Mouse (Mus musculus) embryonic facial prominence, embryonic 10.5 days (tissue): ENCODE results near the gene Atf3. TPM values are rescaled to one million over a fixed set of nuclear protein-coding genes. Genes with fewer than 3 reads are reported as not detected.
A peak's percentile ranks its signal among the peaks of the same experiment; 100 is the strongest.

ENCODE experiments used
- DNase-seq: peaks from one replicate; pipeline ENCODE4 v3.0.0-alpha.2; 2017; ENCODE audit warnings: low spot score
- H3K27ac ChIP-seq: fragments of 300-500 bp; sonication (generic); replicated peaks from 2 replicates; pipeline ENCODE4 v1.5.1; 2016; ENCODE audit warnings: mild to moderate bottlenecking
- H3K27me3 ChIP-seq: fragments of 300-500 bp; sonication (generic); replicated peaks from 2 replicates; pipeline ENCODE4 v1.6.1; 2016; ENCODE audit warnings: low read depth, mild to moderate bottlenecking; ENCODE audit not compliant: poor library complexity, severe bottlenecking
- H3K36me3 ChIP-seq: fragments of 300-500 bp; sonication (generic); replicated peaks from 2 replicates; pipeline ENCODE4 v1.6.1; 2016; ENCODE audit warnings: mild to moderate bottlenecking, moderate library complexity
- H3K4me1 ChIP-seq: fragments of 300-500 bp; sonication (generic); 2 replicates; pipeline ENCODE4 v1.6.1; 2016
- H3K4me3 ChIP-seq: fragments of 300-500 bp; sonication (generic); 2 replicates; pipeline ENCODE4 v1.5.1; 2016; ENCODE audit warnings: mild to moderate bottlenecking, moderate library complexity
- H3K9me3 ChIP-seq: fragments of 300-500 bp; sonication (generic); 2 replicates; pipeline ENCODE4 v1.6.1; 2016; ENCODE audit warnings: mild to moderate bottlenecking
- WGBS: fragments of 180-500 bp; shearing (Covaris S2); methylation state at CpG from one replicate; pipeline ENCODE4 v1.1.7; 2016; 5-methylcytosine and 5-hydroxymethylcytosine counted together
- polyA plus RNA-seq: library from polyadenylated mRNA; unstranded; fragments of >200 nt; fragmentation: Nextera tagmentation; extraction: Ambion mirVana; gene quantifications from 2 replicates; pipeline ENCODE4 v1.2.1, GENCODE M21; 2016

Atf3 gene
- polyA plus RNA-seq, 1 experiment from 2014 or later: 1.5 TPM

DNA sequence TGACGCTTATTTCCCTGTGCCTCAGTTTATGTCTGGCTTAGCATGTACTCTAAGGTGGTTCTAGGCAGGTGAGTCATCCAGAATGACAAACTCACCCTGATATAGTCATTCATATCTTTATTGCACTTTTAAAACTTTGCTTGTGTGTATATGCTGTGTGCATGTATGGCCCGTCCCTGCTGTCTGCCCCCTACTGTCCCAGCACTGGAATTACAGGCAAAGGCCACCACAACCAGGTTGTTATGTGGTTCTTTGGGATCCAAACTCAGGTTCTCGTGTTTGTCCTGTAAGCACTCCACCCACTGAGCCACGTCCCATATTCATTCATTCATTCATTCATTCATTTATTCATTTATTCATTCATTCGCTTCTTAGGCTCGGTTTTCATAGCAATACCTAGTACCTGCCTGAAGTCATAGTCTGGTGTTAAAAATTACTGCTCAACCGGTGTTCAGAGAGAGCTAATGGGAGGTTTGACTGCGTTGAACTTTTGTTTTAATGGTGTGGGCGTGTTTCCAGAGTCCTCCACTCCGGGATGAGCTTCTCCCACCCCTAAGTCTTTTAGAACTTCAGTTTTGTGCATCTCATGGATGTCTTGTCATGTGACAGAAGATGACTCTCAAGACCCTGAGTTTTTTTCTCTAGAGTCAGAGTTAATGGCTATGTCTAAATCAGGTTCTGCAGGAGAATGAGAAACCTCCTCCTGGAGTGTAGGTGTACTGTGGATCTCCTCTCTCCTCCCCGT lies 15.5 kb downstream of the Atf3 start:
- Histone ChIP-seq H3K4me1 (no peaks in the 10 kb centered on the region), H3K27me3 (no peaks in the 10 kb centered on the region), H3K27ac (no peak overlapping the region), H3K36me3 (no peaks in the 10 kb centered on the region), H3K9me3 (no peaks in the 10 kb centered on the region), H3K4me3 (no peak overlapping the region)
- DNase-seq: no peak
- WGBS: 83% methylated on average over 11 of the region's 11 CpGs

DNA sequence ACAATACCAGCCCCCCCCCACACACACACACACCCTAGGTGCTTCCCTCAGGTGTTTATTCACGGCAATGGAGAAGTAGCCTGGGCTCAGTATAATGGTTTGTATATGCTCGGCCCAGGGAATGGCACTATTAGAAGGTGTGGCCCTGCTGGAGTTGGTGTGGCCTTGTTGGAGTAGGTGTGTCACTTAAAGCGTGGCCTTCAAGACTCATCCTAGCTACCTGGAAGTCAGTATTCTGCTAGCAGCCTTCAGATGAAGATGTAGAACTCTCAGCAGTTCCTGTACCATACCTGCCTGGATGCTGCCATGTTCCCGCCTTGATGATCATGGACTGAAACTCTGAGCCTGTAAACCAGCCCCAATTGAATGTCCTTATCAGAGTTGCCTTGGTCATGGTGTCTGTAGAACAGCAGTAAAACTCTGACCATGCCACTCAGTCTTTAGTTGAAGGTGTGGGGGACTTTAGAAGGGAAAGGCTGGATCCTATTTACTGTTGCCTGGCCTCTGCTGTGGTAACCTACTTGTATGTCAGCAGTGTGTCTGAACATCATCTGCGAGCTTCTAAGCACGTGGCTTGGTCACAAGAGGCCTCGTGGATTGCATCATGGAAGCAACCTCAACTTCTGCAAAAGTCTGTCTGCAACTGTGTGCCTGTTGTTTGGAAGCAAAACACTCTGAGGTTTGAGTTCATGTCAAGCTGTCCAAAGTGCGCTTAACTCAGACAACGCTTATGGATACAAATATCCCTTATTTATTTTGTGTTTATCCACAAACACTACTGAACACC lies 16.8 kb downstream of the Atf3 start:
- 86% methylated on average over 9 of the region's 9 CpGs for WGBS
- H3K9me3 ChIP-seq: no peaks in the 10 kb centered on the region
- no peak for DNase-seq

DNA sequence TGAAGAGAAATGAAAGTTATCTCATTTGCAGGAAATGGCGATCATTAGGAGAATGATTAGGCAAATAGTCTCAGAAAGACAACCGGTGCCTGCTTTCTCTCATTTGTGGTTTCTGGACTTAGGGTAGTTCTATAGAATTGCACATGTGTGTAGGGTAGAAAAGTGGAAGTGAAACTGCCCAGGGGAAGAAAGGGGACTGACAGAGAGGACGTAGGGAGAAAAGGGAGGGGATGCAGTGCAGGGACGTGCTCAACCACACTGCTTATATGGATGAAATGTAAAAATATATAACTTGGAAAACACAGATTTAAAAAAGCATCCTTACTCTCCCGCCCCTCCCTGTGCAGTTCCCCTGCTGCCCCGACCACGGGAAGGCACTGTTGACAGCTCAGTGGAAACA lies 19.9 kb downstream of the Atf3 start:
- WGBS: 77% methylated on average over 7 of the region's 7 CpGs
- H3K36me3 ChIP-seq: no peaks in the 10 kb centered on the region

More for the DNA sequence above, 16.8 kb downstream of the Atf3 start:
- Histone ChIP-seq H3K27ac (no peak overlapping the region), H3K36me3 (no peaks in the 10 kb centered on the region), H3K4me3 (no peak overlapping the region), H3K4me1 (no peaks in the 10 kb centered on the region), H3K27me3 (no peaks in the 10 kb centered on the region)

DNA sequence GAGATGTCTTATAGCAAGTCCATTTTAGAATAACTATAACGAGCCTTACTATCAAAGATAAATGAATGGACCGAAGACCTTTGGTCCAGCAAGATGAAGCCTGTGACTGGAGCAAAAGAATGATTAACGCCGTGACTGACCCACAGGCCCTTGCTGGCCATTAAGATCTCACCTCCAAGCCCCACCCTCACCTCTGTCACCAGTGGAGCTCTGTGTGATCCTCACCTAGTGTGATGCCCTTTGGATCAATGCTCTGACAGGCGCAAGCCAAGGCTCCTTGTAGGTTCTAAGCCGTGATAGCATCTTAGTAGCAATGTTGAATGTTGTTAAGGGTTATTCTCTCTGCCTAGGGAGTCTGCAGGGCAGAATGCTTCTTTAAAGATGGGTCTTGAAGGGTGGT lies 21.8 kb downstream of the Atf3 start:
- DNase-seq: no peak
- Histone ChIP-seq H3K9me3 (no peaks in the 10 kb centered on the region), H3K27me3 (peaks cover 11% of the 10 kb centered on the region), H3K27ac (no peak overlapping the region), H3K4me1 (no peaks in the 10 kb centered on the region), H3K4me3 (no peak overlapping the region), H3K36me3 (no peaks in the 10 kb centered on the region)
- 92% methylated on average over 6 of the region's 6 CpGs for WGBS

More for the DNA sequence above, 19.9 kb downstream of the Atf3 start:
- Histone ChIP-seq H3K27me3 (no peaks in the 10 kb centered on the region), H3K9me3 (no peaks in the 10 kb centered on the region), H3K27ac (no peak overlapping the region), H3K4me3 (no peak overlapping the region), H3K4me1 (no peaks in the 10 kb centered on the region)
- DNase-seq: no peak

DNA sequence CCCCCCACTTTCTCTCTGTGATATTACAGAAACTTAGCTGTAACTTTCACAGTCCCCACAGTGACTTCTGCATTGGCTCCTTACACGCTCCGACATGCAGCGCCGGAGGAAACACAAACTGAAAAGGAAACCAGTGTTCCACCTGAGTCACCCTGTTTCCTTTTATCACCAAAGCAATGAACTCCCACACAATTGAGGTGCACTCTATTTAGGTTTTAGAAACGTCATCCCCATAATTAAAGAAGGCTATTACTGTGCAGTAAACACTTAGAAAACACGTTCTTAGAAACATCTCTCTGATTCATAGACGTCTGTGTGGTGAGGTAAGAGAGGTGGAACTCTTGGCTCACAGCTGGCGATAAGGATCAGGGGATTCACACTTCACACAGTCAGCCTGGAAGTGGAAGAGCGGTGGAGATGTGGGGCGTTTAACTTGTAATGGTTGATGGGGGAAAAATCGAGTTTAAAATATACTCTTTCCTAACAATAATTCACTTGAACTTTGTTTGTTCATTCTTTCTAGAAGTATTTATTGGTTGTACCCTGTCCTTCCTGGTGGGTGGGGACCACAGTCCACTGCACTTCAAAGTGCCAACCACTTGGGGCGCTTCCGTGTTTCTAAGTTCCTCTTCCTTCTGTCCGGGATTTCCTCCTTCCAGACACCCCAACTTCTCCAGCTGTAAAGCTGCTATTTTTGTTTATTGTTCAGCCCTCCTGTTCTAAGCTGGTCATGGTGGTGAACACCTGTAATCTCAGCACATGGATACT lies 24.0 kb downstream of the Atf3 start:
- WGBS: 56% methylated on average over 14 of the region's 14 CpGs
- Histone ChIP-seq H3K36me3 (no peaks in the 10 kb centered on the region), H3K4me3 (no peak overlapping the region), H3K9me3 (no peaks in the 10 kb centered on the region), H3K27ac (no peak overlapping the region), H3K27me3 (peaks cover 25% of the 10 kb centered on the region), H3K4me1 (no peaks in the 10 kb centered on the region)
- no peak for DNase-seq

DNA sequence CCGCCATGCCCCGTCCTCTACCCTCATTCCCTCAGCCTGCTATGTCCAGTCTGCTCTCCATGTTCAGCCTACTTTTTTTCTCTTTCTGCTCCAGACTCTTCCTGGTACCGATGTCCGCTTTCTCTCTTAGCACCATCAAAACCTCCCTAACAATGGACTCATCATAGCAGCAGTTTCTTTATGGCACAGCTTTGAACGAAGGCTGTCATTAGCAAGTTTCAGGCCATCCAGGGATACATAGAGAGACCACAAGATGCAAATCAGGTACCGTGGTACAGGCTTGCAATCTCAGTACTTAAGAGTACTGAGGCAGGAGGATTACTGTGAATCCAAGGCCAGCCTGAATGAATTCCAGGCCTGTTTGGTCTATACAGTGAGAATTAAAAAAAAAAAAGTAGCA lies 25.1 kb downstream of the Atf3 start:
- Histone ChIP-seq H3K4me1 (no peaks in the 10 kb centered on the region), H3K27ac (no peak overlapping the region), H3K4me3 (no peak overlapping the region), H3K9me3 (no peaks in the 10 kb centered on the region), H3K36me3 (no peaks in the 10 kb centered on the region), H3K27me3 (peaks cover 36% of the 10 kb centered on the region)
- 81% methylated on average over 6 of the region's 6 CpGs for WGBS
- no peak for DNase-seq

DNA sequence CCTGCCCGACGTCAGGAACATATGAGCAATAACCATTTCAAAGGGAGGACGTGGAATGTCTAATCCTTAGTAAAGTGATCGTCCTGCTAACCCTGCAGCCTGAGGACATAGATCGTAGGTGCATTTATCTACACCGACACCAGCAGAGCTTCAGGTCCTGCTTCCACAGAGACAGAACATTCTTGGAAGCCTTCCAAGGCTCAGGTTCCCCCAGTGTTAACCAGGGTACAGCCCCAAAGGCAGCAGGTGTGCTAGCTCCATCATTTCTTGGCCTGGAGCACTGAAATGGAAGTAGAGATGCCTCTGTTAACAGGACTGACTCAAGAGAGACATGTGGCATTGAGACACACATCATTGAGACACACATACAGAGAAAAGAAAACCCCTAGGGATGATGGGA lies 25.6 kb downstream of the Atf3 start:
- no peaks in the 10 kb centered on the region for H3K4me1 ChIP-seq
- no peak overlapping the region for H3K4me3 ChIP-seq
- DNase-seq: no peak
- H3K27me3 ChIP-seq: peaks cover 42% of the 10 kb centered on the region
- H3K9me3 ChIP-seq: no peaks in the 10 kb centered on the region
- WGBS: 73% methylated on average over 6 of the region's 6 CpGs
- H3K36me3 ChIP-seq: no peaks in the 10 kb centered on the region
- H3K27ac ChIP-seq: no peak overlapping the region

DNA sequence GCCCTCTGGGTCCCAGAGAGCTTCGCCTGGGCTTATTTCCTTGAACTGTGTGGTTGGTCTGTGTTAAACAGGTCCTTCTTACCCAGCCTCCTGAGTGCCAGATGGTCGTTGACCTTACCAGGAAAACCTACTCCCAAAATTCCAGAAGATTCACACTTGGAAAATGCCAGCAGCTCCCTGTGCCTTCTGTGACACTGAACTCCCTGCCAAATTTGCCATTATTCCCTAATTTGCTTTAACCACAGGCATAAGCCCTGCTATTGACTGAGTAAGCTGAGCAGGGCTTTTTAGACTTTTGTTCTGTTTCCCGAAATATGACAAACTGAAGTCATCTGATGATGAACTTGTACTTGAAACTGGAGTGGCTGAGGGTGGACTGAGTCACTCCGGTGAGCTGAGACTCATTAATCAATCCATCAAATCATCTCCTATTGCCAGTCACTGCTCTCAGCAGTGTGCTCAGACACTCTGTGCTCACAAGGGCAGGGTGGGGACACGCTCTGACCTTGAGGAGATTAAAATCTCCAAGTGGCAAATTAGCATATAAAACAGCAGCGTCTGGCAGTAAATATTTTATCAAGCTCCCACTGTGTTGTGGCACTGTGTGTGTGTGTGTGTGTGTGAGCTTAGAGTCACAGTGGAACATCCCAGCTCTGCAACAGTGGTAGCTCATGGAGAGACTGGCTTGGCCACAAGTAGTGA lies 28.0 kb downstream of the Atf3 start:
- 56% methylated on average over 6 of the region's 6 CpGs for WGBS
- Histone ChIP-seq H3K27me3 (peaks cover 66% of the 10 kb centered on the region), H3K27ac (no peak overlapping the region), H3K4me3 (no peak overlapping the region), H3K36me3 (no peaks in the 10 kb centered on the region), H3K4me1 (peaks cover 24% of the 10 kb centered on the region), H3K9me3 (no peaks in the 10 kb centered on the region)
- DNase-seq: no peak

DNA sequence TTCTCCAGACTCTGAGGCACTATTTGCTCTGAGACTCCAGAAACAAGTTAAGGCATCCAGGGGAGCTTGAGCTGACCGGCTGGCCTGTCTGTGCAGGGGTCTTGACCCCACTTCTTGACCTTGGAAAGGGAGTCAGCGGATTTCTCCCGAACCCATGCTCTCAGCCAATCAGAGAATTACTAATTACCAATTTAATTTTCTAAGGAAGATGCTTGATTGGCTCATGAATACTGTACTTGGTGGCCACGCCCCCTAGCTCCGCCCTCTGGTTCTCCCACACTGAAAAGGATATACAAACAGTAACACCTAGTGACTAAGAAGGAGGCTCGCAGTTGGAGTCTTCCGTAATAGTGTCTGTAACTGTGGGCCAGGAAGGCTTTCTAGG lies 31.5 kb downstream of the Atf3 start:
- 4% methylated on average over 7 of the region's 7 CpGs for WGBS
- H3K27ac ChIP-seq: no peak overlapping the region
- peaks cover 56% of the 10 kb centered on the region for H3K4me1 ChIP-seq
- no peaks in the 10 kb centered on the region for H3K9me3 ChIP-seq
- H3K4me3 ChIP-seq: peak overlapping the region; percentile 73
- no peaks in the 10 kb centered on the region for H3K36me3 ChIP-seq
- peak; percentile 54 for DNase-seq
- peaks cover 91% of the 10 kb centered on the region for H3K27me3 ChIP-seq

DNA sequence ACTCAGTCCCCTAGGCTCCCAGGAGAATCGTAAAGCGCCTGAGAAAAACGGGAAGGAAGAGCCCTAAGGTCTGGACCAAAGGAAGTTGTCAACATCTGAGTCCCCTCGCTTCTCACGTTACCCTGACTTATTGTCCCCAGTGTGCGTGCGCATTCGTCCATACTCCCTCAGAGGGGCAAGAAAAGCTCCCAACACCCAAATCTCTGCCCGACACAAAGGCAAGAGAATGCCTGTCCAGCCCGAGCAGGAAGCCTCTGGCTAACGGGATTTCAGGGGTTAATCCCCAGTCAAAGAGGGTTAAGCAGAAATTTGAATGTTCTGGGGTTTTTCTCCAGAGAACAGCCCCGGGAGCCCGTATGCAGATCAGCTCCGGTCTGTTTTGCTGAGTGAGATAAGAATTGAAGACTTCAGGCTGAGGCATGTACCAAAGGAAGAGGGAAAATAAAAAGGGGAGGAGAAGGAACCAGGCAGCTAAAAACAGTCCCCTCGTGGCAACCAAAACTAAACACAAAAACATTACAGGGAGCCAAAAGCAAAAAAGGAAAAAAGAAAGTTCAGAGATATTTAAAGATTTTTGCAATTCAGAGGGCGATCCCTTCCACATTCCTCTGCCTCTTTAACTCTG lies 32.0 kb downstream of the Atf3 start:
- H3K9me3 ChIP-seq: no peaks in the 10 kb centered on the region
- H3K4me1 ChIP-seq: peaks cover 59% of the 10 kb centered on the region
- under 1% methylated on average over 16 of the region's 16 CpGs for WGBS
- H3K27me3 ChIP-seq: peaks cover 91% of the 10 kb centered on the region
- no peak overlapping the region for H3K27ac ChIP-seq
- peak; percentile 58 for DNase-seq
- H3K36me3 ChIP-seq: no peaks in the 10 kb centered on the region
- peak overlapping the region; percentile 73 for H3K4me3 ChIP-seq

DNA sequence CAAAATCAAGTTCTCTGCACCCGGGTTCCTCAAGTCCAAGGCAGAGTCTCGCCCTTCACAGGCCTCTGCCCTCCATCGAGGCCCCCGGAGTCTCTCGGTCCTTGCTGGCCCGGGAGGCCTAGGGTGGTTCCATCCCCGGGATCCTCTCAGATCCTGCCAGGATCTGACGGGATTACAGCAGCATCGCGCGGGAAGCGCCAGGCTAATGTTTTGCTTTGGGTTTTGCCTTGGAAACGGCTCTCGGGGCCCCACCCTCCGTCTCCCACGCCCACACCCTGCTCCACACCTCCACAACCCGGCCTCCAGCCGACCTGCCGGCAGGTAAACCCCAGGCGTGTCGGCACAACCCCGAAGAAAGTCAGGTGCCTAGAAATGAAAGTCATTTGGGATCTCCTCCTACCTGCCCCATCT lies 33.0 kb downstream of the Atf3 start:
- Histone ChIP-seq H3K27ac (no peak overlapping the region; the same call in 1 of the 2 replicates), H3K9me3 (no peaks in the 10 kb centered on the region), H3K36me3 (no peaks in the 10 kb centered on the region), H3K4me3 (peak overlapping the region; percentile 73), H3K4me1 (peaks cover 67% of the 10 kb centered on the region), H3K27me3 (peaks cover 92% of the 10 kb centered on the region)
- DNase-seq: peak; percentile 60
- WGBS: under 1% methylated on average over 22 of the region's 22 CpGs
